Mouse (Mus musculus) ES-E14 (cell line): ENCODE data around the gene Prelid3b. TPM values are rescaled to one million over a fixed set of nuclear protein-coding genes. Genes with fewer than 3 reads are reported as not detected.
A peak's percentile ranks its signal among the peaks of the same experiment; 100 is the strongest.

Experiments used
- DNase-seq: peaks from one replicate; pipeline ENCODE4 v3.0.0-alpha.2; 2013; ENCODE audit warnings: low read depth, low spot score
- H3K27ac ChIP-seq: 2 replicates; pipeline ENCODE4 v1.5.1; 2012; ENCODE audit warnings: low read depth, mild to moderate bottlenecking, low read length, moderate library complexity, mixed read lengths; ENCODE audit not compliant: poor library complexity, insufficient read depth, severe bottlenecking
- H3K36me3 ChIP-seq: 2 replicates; pipeline ENCODE4 v1.6.1; 2012; ENCODE audit warnings: mild to moderate bottlenecking, low read length, moderate library complexity, mixed read lengths; ENCODE audit not compliant: control insufficient read depth, poor library complexity, insufficient read depth, severe bottlenecking
- H3K4me1 ChIP-seq, 2 experiments: fragments of 150-350 bp in 1 of 2; sonication (generic) in 1 of 2; 2 replicates each; pipeline ENCODE4 v1.6.1; 2012; ENCODE audit warnings: low read length in 2 of 2, mild to moderate bottlenecking in 1 of 2, mixed read lengths in 1 of 2; ENCODE audit not compliant: control insufficient read depth in 2 of 2, insufficient read depth in 2 of 2, poor library complexity in 1 of 2
- H3K4me3 ChIP-seq, 2 experiments: fragments of 150-350 bp in 1 of 2; sonication (generic) in 1 of 2; 2 replicates each; pipeline ENCODE4 v1.5.1; 2012; ENCODE audit warnings: low read length in 2 of 2, low read depth in 1 of 2, mild to moderate bottlenecking in 1 of 2, mixed read lengths in 1 of 2; ENCODE audit not compliant: insufficient read depth in 1 of 2, poor library complexity in 1 of 2, severe bottlenecking in 1 of 2
- H3K9ac ChIP-seq: 2 replicates; pipeline ENCODE4 v1.6.1; 2012; ENCODE audit warnings: low read depth, mild to moderate bottlenecking, low read length, mixed read lengths; ENCODE audit not compliant: poor library complexity, insufficient read depth, severe bottlenecking
- H3K9me3 ChIP-seq: fragments of 150-350 bp; sonication (generic); 2 replicates; pipeline ENCODE4 v1.6.1; 2012; ENCODE audit warnings: low read depth, mild to moderate bottlenecking, low read length; ENCODE audit not compliant: control insufficient read depth, insufficient read depth
- CHD2 ChIP-seq: IDR thresholded peaks from 2 replicates; pipeline ENCODE4 v1.6.1; 2014; ENCODE audit warnings: mild to moderate bottlenecking, low read depth, low read length, inconsistent platforms
- HCFC1 ChIP-seq: IDR thresholded peaks from 2 replicates; pipeline ENCODE4 v1.6.1; 2012; ENCODE audit warnings: low read length, inconsistent platforms, borderline replicate concordance; ENCODE audit not compliant: insufficient read depth
- MAFK ChIP-seq: IDR thresholded peaks from 2 replicates; pipeline ENCODE4 v1.6.1; 2014; ENCODE audit warnings: mild to moderate bottlenecking, low read depth, low read length, inconsistent platforms; ENCODE audit not compliant: insufficient read depth
- ZC3H11A ChIP-seq: IDR thresholded peaks from 2 replicates; pipeline ENCODE4 v1.6.1; 2012; ENCODE audit warnings: low read depth, mild to moderate bottlenecking, inconsistent platforms, low read length, borderline replicate concordance
- ZNF384 ChIP-seq: IDR thresholded peaks from 2 replicates; pipeline ENCODE4 v1.6.1; 2012; ENCODE audit warnings: low read depth, low read length, inconsistent platforms
- in situ Hi-C, 2 experiments: fragments of 600-800 bp; cut with MboI; formaldehyde crosslinking; loops; one replicate each; pipeline ENCODE4 v1.15.1; 2025; ENCODE audit warnings: low sequenced_read_pairs in 2 of 2, inconsistent platforms in 1 of 2; ENCODE audit not compliant: unreplicated experiment in 2 of 2
- total RNA-seq: library from RNA; depleted of rRNA; stranded (reverse); fragments of 300-350 nt; gene quantifications from 2 replicates; pipeline ENCODE4 v1.2.3, GENCODE M21; 2012

Prelid3b gene
- total RNA-seq, 1 experiment: 63.4 TPM

- H3K4me3 ChIP-seq: no peak overlapping the region
- DNase-seq: no peak
- no peak overlapping the region for H3K27ac ChIP-seq
- H3K9me3 ChIP-seq: no peaks in the 10 kb centered on the region
- TF ChIP-seq HCFC1 (no peak), ZNF384 (0 out of 2 replicates have a peak, but pooled peaks have one; percentile 4)
- in situ Hi-C loops: no loop called here
- no peak overlapping the region for H3K9ac ChIP-seq
- H3K4me1 ChIP-seq: no peaks in the 10 kb centered on the region
- H3K36me3 ChIP-seq: no peaks in the 10 kb centered on the region
Observed at GRCm38 (mm10) chr2:174445018-174445417, 27.9 kb downstream of the Prelid3b start.

- DNase-seq: no peak
- H3K9ac ChIP-seq: no peak overlapping the region
- H3K27ac ChIP-seq: no peak overlapping the region
- H3K4me3 ChIP-seq: no peak overlapping the region
- in situ Hi-C loops: no loop called here
- peaks cover 0 to 3% of the 10 kb centered on the region in 2 experiments; a peak in 1 of 4 replicates for H3K4me1 ChIP-seq
- no peaks in the 10 kb centered on the region for H3K9me3 ChIP-seq
- TF ChIP-seq ZNF384 (no peak), HCFC1 (no peak), CHD2 (no peak), ZC3H11A (no peak), MAFK (no peak)
- no peaks in the 10 kb centered on the region for H3K36me3 ChIP-seq
Observed at GRCm38 (mm10) chr2:174444359-174444758, 28.5 kb downstream of the Prelid3b start.

GRCm38 (mm10) chr2:174443046-174443445 is 29.8 kb downstream of the Prelid3b start:
- H3K4me3 ChIP-seq: no peak overlapping the region
- H3K9ac ChIP-seq: no peak overlapping the region
- in situ Hi-C loops: no loop called here
- H3K9me3 ChIP-seq: no peaks in the 10 kb centered on the region
- peaks cover 0 to 7% of the 10 kb centered on the region in 2 experiments; a peak in 2 of 4 replicates for H3K4me1 ChIP-seq
- no peak for DNase-seq
- no peak for TF ChIP-seq ZC3H11A
- no peak overlapping the region for H3K27ac ChIP-seq
- H3K36me3 ChIP-seq: no peaks in the 10 kb centered on the region

- Histone ChIP-seq H3K9me3 (no peaks in the 10 kb centered on the region), H3K36me3 (peaks cover 2% of the 10 kb centered on the region; the same call in 1 of the 2 replicates), H3K9ac (no peak overlapping the region), H3K4me1 (peaks cover 0 to 13% of the 10 kb centered on the region in 2 experiments; a peak in 2 of 4 replicates), H3K4me3 (no peak overlapping the region), H3K27ac (no peak overlapping the region)
- in situ Hi-C loops: no loop called here
- TF ChIP-seq HCFC1 (no peak), ZC3H11A (no peak), ZNF384 (no peak), MAFK (no peak), CHD2 (no peak)
- DNase-seq: no peak
Observed at GRCm38 (mm10) chr2:174442460-174442859, 30.4 kb downstream of the Prelid3b start.

- H3K4me1 ChIP-seq: peaks cover 0 to 15% of the 10 kb centered on the region in 2 experiments; a peak in 2 of 4 replicates
Observed at GRCm38 (mm10) chr2:174441898-174442297, 31.0 kb downstream of the Prelid3b start.

More at GRCm38 (mm10) chr2:174441898-174442297, 31.0 kb downstream of the Prelid3b start:
- Histone ChIP-seq H3K4me3 (no peak overlapping the region), H3K27ac (no peak overlapping the region), H3K9me3 (no peaks in the 10 kb centered on the region), H3K36me3 (peaks cover 6% of the 10 kb centered on the region; the same call in 1 of the 2 replicates), H3K9ac (no peak overlapping the region)
- TF ChIP-seq CHD2: no peak
- TF ChIP-seq MAFK: no peak
- TF ChIP-seq ZC3H11A: no peak
- TF ChIP-seq ZNF384: no peak
- no peak for TF ChIP-seq HCFC1
- no peak for DNase-seq
- in situ Hi-C loops: no loop called here
